Mouse (Mus musculus): ENCODE data around the gene Adarb2.

DNA sequence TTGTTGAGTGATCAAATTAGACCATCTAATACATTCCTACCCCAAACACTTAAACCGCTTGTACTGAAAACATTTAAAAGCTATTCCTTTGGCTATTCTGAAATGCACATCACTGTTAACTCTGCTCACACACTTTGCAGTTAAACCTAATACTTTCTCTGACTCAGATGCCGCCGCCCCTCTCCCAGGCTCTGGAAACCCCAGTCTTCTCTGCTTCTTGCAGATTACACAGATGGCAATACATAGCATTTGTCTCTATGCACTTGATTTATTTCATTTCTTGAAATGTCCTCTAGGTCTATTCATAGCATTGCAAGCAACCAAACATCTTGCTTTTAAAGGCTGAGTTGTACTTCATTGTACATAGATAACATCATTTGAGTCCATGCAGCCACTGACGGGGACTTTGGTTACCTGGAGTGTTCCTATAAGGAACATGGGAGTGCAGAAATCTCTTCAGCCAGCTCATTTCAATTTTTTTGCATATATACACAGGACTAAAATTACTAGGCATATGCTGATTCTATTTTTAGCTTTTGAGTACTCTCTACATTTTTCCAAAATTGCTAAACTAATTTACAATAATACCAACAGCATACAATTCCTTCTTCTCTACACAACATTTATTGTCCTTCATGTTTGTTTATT lies 236.6 kb downstream of the Adarb2 start:
- TF ChIP-seq CTCF (IDR thresholded peaks at IDR 0.05; ENCODE audit: low read depth, low read length) (no peak), POLR2A (IDR thresholded peaks at IDR 0.05; ENCODE audit: extremely low read depth, insufficient read depth, low read length) (no peak)
